Mouse (Mus musculus) embryonic facial prominence, embryonic 10.5 days (tissue): ENCODE results near the gene Cog1. TPM values are rescaled to one million over a fixed set of nuclear protein-coding genes. Genes with fewer than 3 reads are reported as not detected.
A peak's percentile ranks its signal among the peaks of the same experiment; 100 is the strongest.

Experiments
- DNase-seq: peaks from one replicate; pipeline ENCODE4 v3.0.0-alpha.2; 2017; ENCODE audit warnings: low spot score
- H3K27ac ChIP-seq: fragments of 300-500 bp; sonication (generic); replicated peaks from 2 replicates; pipeline ENCODE4 v1.5.1; 2016; ENCODE audit warnings: mild to moderate bottlenecking
- H3K27me3 ChIP-seq: fragments of 300-500 bp; sonication (generic); replicated peaks from 2 replicates; pipeline ENCODE4 v1.6.1; 2016; ENCODE audit warnings: low read depth, mild to moderate bottlenecking; ENCODE audit not compliant: poor library complexity, severe bottlenecking
- H3K36me3 ChIP-seq: fragments of 300-500 bp; sonication (generic); replicated peaks from 2 replicates; pipeline ENCODE4 v1.6.1; 2016; ENCODE audit warnings: mild to moderate bottlenecking, moderate library complexity
- H3K4me1 ChIP-seq: fragments of 300-500 bp; sonication (generic); 2 replicates; pipeline ENCODE4 v1.6.1; 2016
- H3K4me3 ChIP-seq: fragments of 300-500 bp; sonication (generic); 2 replicates; pipeline ENCODE4 v1.5.1; 2016; ENCODE audit warnings: mild to moderate bottlenecking, moderate library complexity
- H3K9me3 ChIP-seq: fragments of 300-500 bp; sonication (generic); 2 replicates; pipeline ENCODE4 v1.6.1; 2016; ENCODE audit warnings: mild to moderate bottlenecking
- WGBS: fragments of 180-500 bp; shearing (Covaris S2); methylation state at CpG from one replicate; pipeline ENCODE4 v1.1.7; 2016; 5-methylcytosine and 5-hydroxymethylcytosine counted together
- polyA plus RNA-seq: library from polyadenylated mRNA; unstranded; fragments of >200 nt; fragmentation: Nextera tagmentation; extraction: Ambion mirVana; gene quantifications from 2 replicates; pipeline ENCODE4 v1.2.1, GENCODE M21; 2016

Gene Cog1
- polyA plus RNA-seq, 1 experiment from 2014 or later = 27.4 TPM

GRCm38 (mm10) chr11:113698013-113698545, 49.1 kb downstream of the Cog1 start:
- H3K4me3 ChIP-seq = no peak overlapping the region
- H3K27ac ChIP-seq = no peak overlapping the region
- peaks cover 7% of the 10 kb centered on the region; the same call in 1 of the 2 replicates for H3K4me1 ChIP-seq
- H3K27me3 ChIP-seq = no peaks in the 10 kb centered on the region
- H3K9me3 ChIP-seq = peaks cover 4% of the 10 kb centered on the region; the same call in 1 of the 2 replicates
- no peak for DNase-seq
- WGBS = 79% methylated on average over 12 of the region's 12 CpGs
- H3K36me3 ChIP-seq = peaks cover 76% of the 10 kb centered on the region

- Histone ChIP-seq H3K27me3 (no peaks in the 10 kb centered on the region), H3K4me1 (peaks cover 7% of the 10 kb centered on the region), H3K27ac (no peak overlapping the region), H3K4me3 (no peak overlapping the region), H3K9me3 (peaks cover 4% of the 10 kb centered on the region; the same call in 1 of the 2 replicates), H3K36me3 (peaks cover 60% of the 10 kb centered on the region)
- DNase-seq = no peak
- 84% methylated on average over 7 of the region's 7 CpGs for WGBS
These were observed 50.7 kb downstream of the Cog1 start for GRCm38 (mm10) chr11:113699643-113700042.

- peaks cover 14% of the 10 kb centered on the region for H3K27me3 ChIP-seq
- WGBS = 50% methylated on average over 5 of the region's 5 CpGs
- H3K36me3 ChIP-seq = peaks cover 30% of the 10 kb centered on the region
- peaks cover 8% of the 10 kb centered on the region for H3K4me1 ChIP-seq
- peak; percentile 83 for DNase-seq
- H3K27ac ChIP-seq = no peak overlapping the region
- no peak overlapping the region for H3K4me3 ChIP-seq
- no peaks in the 10 kb centered on the region for H3K9me3 ChIP-seq
These were observed 54.8 kb downstream of the Cog1 start for GRCm38 (mm10) chr11:113703758-113704157.

- H3K27ac ChIP-seq = no peak overlapping the region
- H3K4me3 ChIP-seq = no peak overlapping the region
- no peaks in the 10 kb centered on the region for H3K9me3 ChIP-seq
- H3K4me1 ChIP-seq = peaks cover 32% of the 10 kb centered on the region
- WGBS = 85% methylated on average over 15 of the region's 15 CpGs
- peaks cover 26% of the 10 kb centered on the region for H3K27me3 ChIP-seq
- H3K36me3 ChIP-seq = peaks cover 18% of the 10 kb centered on the region
- no peak for DNase-seq
These were observed 57.1 kb downstream of the Cog1 start for GRCm38 (mm10) chr11:113705966-113706652.

GRCm38 (mm10) chr11:113708629-113709213, 59.8 kb downstream of the Cog1 start:
- Histone ChIP-seq H3K36me3 (peaks cover 11% of the 10 kb centered on the region), H3K27me3 (peaks cover 32% of the 10 kb centered on the region), H3K4me3 (peak overlapping the region; percentile 36), H3K27ac (peak overlapping the region; percentile 87; the same call in 1 of the 2 replicates), H3K4me1 (peaks cover 38% of the 10 kb centered on the region), H3K9me3 (no peaks in the 10 kb centered on the region)
- DNase-seq = no peak
- WGBS = 41% methylated on average over 19 of the region's 19 CpGs

GRCm38 (mm10) chr11:113709272-113709671, 60.3 kb downstream of the Cog1 start:
- Histone ChIP-seq H3K9me3 (no peaks in the 10 kb centered on the region), H3K4me3 (peak overlapping the region; percentile 36), H3K4me1 (peaks cover 40% of the 10 kb centered on the region), H3K36me3 (peaks cover 11% of the 10 kb centered on the region), H3K27ac (peak overlapping the region; percentile 87), H3K27me3 (peaks cover 32% of the 10 kb centered on the region)
- no peak for DNase-seq
- 7% methylated on average over 15 of the region's 15 CpGs for WGBS

GRCm38 (mm10) chr11:113709731-113710256, 60.8 kb downstream of the Cog1 start, which contains the start of gene Cpsf4l:
Cpsf4l (minus strand) TSS chr11:113710017.
- Histone ChIP-seq H3K4me1 (peaks cover 40% of the 10 kb centered on the region), H3K27me3 (peaks cover 32% of the 10 kb centered on the region), H3K36me3 (peaks cover 11% of the 10 kb centered on the region), H3K27ac (peak within 1 kb of the TSS; percentile 87), H3K9me3 (no peaks in the 10 kb centered on the region), H3K4me3 (peak within 1 kb of the TSS; percentile 36)
- 5% methylated on average over 11 of the region's 11 CpGs for WGBS
- DNase-seq = no peak

GRCm38 (mm10) chr11:113710257-113710777, 61.3 kb downstream of the Cog1 start:
- peaks cover 11% of the 10 kb centered on the region for H3K36me3 ChIP-seq
- peak overlapping the region; percentile 87 for H3K27ac ChIP-seq
- peaks cover 38% of the 10 kb centered on the region for H3K4me1 ChIP-seq
- H3K27me3 ChIP-seq = peaks cover 35% of the 10 kb centered on the region
- H3K4me3 ChIP-seq = peak overlapping the region; percentile 36
- DNase-seq = peak; percentile 66
- WGBS = 2% methylated on average over 10 of the region's 10 CpGs
- H3K9me3 ChIP-seq = no peaks in the 10 kb centered on the region

GRCm38 (mm10) chr11:113711061-113711460, 62.1 kb downstream of the Cog1 start:
- peaks cover 11% of the 10 kb centered on the region for H3K36me3 ChIP-seq
- H3K27ac ChIP-seq = peak overlapping the region; percentile 87
- peaks cover 36% of the 10 kb centered on the region for H3K4me1 ChIP-seq
- WGBS = 29% methylated on average over 1 of the region's 1 CpGs
- H3K4me3 ChIP-seq = peak overlapping the region; percentile 36; the same call in 1 of the 2 replicates
- H3K9me3 ChIP-seq = no peaks in the 10 kb centered on the region
- DNase-seq = no peak
- peaks cover 40% of the 10 kb centered on the region for H3K27me3 ChIP-seq

- H3K9me3 ChIP-seq = no peaks in the 10 kb centered on the region
- WGBS = 55% methylated on average over 7 of the region's 7 CpGs
- no peak for DNase-seq
- peaks cover 26% of the 10 kb centered on the region; the same call in 1 of the 2 replicates for H3K27me3 ChIP-seq
- H3K4me3 ChIP-seq = no peak overlapping the region
- H3K36me3 ChIP-seq = no peaks in the 10 kb centered on the region
- peaks cover 35% of the 10 kb centered on the region for H3K4me1 ChIP-seq
- no peak overlapping the region for H3K27ac ChIP-seq
These were observed 66.2 kb downstream of the Cog1 start for GRCm38 (mm10) chr11:113715078-113715674.

GRCm38 (mm10) chr11:113716132-113716531, 67.2 kb downstream of the Cog1 start:
- WGBS = 94% methylated on average over 2 of the region's 2 CpGs
- Histone ChIP-seq H3K9me3 (no peaks in the 10 kb centered on the region), H3K27ac (no peak overlapping the region), H3K27me3 (peaks cover 26% of the 10 kb centered on the region; the same call in 1 of the 2 replicates), H3K36me3 (no peaks in the 10 kb centered on the region), H3K4me3 (no peak overlapping the region), H3K4me1 (peaks cover 26% of the 10 kb centered on the region)
- no peak for DNase-seq
